Mouse (Mus musculus) kidney, postnatal 10 days (tissue): ENCODE measurements around the gene Irf6.

Experiments
- DNase-seq: peaks from one replicate; pipeline ENCODE4 v3.0.0; 2021; ENCODE audit warnings: mixed read lengths

Irf6 gene

DNA sequence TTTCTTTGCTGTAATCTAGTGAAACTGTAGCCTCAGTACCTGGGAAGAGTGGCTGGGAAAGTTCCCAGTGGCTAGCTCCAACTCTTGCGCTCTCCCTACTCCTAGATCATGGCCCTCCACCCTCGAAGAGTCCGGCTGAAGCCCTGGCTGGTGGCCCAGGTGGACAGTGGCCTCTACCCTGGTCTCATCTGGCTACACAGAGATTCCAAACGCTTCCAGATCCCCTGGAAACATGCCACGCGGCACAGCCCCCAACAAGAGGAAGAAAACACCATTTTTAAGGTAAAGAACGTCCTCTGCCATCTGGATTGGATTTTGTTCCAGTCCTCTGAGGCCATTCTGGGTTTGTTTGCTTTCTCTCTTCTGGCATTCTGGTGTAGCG is 4.2 kb downstream of the Irf6 start:
- DNase-seq, result no peak

DNA sequence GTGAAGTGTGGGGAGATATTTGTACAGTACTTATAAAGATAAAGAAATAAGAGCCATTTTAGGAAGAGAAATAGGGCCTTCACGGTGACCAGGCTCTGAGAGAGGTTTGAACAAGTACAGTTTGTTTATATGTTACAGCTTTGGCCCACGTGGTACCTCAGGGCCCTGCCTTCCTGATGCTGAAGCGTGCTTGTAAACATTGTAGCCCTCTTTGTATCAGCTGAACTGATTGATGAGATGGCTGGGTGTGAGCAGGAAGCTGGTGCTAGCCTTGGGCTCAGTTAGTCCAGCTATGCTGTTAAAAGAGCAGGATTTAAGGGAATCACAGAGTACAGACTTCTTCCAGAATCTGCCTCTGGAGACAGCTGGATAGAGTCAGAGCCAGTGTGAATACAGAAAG is 6.3 kb downstream of the Irf6 start:
- no peak for DNase-seq

DNA sequence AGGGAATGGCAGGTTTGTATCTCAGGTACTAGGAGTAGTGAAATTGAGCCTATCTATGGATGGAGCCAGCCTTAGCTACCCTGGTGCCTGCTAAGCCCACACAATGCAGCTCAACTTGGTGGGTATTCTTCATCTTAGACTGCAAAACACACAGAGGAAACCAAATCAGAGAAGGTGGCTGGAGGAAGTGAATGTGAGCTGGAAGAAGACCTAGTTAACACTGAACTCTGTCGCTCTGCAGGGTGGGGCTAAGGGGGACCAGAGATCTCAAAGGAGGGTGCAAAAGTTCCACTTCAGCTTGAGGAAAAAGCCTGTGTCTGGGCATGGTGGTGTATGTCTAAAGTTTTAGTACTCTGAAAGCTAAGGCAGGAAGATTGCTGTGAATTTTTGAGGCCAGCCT is 6.7 kb downstream of the Irf6 start:
- DNase-seq, result no peak

GRCm38 (mm10) chr1:193160317-193161032 is 7.6 kb downstream of the Irf6 start:
- DNase-seq, result peak; percentile 76

DNA sequence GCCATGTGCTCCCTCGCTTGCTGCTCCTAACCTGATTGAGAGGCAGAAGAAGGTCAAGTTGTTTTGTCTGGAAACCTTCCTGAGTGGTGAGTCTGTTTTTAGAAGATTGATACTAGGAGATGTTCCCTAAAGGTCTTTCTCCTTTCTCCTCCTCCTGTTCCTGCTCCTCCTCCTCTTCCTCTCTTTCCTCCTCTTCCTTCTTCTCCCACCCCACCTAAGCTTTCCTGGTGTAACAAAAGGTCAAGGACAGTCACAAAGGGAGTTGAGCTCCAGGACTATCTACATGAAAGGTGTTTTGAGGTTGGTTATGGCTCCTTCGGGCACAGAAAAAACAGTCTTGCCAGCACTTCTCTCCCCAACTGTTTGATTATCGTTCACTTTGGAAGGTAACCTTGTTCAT is 14.8 kb downstream of the Irf6 start, which contains the start of gene A130010J15Rik:
TSS of gene A130010J15Rik (plus strand) at position 301 of the 400 bp plus-strand sequence.
- no peak for DNase-seq

- DNase-seq, result no peak
Measured at GRCm38 (mm10) chr1:193169228-193169627, 16.3 kb downstream of the Irf6 start.

DNA sequence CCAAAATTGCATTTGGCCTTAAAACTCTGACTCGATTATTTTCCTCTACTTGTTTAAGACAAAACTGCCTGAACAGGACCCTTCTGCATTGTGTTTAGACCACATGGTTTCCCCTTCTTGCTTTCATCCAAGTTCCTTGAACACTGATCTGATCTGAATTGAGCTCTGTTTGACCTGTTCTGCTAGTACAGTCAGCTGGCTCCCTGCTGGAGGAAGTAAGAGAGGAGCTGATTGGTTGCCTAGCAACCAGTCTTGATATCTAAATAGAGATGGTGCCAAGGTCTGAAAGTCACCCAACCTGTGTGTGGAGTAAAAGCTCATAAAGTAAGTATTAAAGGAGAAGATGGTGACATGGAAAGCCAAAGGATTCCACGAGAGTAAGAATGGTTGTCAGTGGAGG is 16.9 kb downstream of the Irf6 start:
- no peak for DNase-seq

DNA sequence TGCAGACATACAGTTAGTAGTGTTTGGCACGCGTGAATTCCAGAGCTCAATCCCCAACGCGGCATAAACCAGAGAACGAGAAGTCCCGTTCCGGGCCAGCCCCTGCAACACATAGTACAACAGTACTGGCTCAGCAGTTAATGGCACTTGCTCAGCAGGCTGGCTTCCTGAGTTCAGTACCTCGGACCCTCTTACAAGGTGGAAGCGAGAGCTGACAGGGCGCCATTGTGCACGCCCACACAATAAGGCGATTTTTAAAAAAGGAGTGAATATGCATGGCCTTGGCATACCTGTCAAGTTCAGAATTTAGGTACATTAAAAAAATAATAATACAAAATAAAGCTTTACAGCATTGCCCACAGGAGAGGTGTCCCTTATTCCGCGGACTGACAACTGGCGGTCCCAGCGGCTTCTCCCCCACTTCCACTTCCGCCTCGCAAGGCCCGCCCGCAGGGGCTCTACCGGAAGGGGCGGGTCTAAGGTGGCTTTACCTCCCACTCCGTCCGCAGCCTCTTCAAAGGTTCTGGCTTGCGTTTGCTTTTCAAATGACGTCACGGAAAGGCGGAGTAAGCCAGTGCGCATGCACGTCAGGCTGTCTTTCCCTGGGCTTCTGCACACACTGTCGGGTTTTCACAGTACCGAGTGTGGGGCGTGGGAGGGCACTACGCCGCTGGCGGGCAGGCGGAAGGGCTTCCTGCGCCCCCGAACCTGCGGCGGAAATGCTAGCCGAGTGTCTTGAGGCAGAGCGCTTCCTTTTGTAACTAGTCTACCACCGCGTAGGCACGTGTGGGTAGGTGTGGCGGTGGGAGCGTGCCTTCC is 20.3 kb downstream of the Irf6 start:
- peak; percentile 97 for DNase-seq

GRCm38 (mm10) chr1:193173810-193174129 is 20.9 kb downstream of the Irf6 start:
- DNase-seq, result no peak

GRCm38 (mm10) chr1:193174143-193174733 is 21.3 kb downstream of the Irf6 start:
- no peak for DNase-seq

DNA sequence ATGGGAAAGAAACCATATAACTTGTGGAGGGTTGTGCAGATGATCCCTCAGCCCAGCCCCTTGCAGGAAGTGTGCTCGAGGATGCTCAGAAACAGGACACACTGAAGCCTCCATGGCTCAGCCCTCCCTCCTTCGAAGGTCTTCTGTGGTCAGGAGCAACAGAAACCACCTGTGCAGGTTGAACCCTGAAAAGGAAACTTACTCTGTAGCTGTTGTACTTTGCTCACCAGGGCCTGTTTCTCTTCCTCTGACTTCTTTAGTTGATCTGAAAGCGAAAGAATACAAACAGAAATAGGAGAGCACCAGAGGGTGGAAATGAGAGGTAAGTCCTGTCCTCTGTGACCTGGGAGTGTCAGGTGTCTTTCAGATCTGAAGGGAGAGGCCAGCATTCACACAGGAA is 28.2 kb downstream of the Irf6 start:
- DNase-seq, result no peak

DNA sequence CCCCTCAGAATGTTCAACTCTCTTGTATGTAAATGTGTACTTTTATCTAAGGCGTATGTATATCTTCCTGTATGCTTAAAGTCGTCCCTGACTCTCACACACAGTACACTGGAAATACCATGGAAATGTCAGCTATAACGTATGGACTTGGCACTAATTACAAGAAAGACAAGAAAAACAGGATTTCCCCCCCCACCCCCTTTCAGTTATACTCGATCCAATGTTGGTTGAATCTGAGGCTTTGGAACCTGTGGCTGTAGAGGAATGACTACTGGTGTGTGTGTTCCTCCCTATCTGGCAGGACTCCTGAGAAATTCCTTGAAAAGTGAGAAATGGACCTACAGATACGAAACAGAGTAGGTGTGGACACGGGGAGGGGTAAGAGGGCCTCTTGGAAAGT is 35.3 kb downstream of the Irf6 start:
- no peak for DNase-seq

DNA sequence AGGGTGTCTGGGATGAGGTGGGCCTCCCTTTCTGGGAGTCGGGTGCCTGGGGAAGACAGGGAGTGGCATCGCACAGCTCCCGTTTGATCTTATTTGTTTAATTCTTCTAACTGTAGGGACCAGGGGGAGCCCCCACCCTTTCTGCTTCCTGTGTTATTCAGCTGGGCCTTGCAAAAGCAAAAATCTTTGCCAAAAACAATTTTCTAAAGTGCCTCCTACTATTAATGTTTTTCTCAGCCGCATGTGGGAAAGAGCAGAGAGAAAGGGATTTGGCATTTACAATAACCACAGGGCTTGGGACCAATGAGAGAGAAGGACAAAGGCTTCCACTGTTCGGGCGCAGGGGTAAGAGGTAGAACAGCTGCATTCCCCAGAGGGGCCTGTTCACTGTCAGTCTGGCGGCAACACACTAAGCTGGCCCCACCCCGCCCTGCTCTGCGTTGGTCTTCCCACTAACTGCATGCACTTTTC is 36.3 kb downstream of the Irf6 start:
- peak; percentile 65 for DNase-seq

DNA sequence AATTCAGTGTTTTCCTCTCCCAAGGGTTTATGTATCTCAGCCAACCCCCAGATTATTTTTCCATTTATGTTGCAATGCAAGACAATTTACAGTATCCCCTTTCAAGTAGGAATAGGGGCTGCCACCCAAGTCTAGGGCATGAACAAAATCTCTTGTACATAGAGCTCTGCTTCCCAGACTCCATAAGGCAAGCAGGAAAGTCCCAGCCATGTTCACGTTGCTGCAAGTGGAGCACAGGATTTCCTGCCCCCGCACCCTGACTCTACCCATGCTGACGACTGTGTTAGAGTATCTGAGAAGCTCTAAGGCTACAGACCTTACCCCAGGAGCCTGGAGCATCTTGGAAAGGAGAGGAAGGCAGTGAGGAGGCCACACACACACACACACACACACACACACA is 36.9 kb downstream of the Irf6 start:
- no peak for DNase-seq

- no peak for DNase-seq
Measured at GRCm38 (mm10) chr1:193191675-193192283, 38.9 kb downstream of the Irf6 start.

GRCm38 (mm10) chr1:193194416-193195140 is 41.7 kb downstream of the Irf6 start:
- no peak for DNase-seq

DNA sequence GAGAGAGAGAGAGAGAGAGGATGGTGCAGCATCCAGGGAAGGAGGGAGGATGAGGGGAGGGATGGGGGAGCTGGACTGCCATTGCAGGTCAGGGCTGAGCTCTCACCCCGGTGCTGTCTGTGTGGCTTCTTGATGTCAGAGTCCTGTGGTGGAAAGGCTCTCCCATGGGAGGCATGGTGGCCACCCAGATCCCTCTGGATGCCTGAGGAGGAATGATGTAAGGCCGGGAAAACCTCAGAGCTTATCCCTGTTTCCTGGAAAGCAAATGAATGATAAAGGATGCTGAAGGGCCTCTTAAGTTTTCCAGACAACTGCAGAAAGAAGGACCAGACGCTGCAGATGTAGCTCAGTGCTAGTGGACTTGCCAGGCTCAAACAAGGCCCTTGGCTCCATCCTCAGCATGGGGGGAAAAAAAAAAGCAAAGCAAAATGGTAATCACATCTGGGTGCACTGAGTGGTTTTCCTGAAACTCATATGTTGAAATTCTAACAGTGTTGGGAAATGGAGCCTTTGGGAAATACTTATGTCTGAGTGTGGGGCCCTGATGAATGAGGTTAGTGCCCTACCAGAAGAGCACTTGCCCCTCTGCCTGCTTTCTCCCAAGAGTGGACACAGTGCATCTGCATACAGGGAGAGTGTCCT is 42.4 kb downstream of the Irf6 start:
- DNase-seq, result no peak

DNA sequence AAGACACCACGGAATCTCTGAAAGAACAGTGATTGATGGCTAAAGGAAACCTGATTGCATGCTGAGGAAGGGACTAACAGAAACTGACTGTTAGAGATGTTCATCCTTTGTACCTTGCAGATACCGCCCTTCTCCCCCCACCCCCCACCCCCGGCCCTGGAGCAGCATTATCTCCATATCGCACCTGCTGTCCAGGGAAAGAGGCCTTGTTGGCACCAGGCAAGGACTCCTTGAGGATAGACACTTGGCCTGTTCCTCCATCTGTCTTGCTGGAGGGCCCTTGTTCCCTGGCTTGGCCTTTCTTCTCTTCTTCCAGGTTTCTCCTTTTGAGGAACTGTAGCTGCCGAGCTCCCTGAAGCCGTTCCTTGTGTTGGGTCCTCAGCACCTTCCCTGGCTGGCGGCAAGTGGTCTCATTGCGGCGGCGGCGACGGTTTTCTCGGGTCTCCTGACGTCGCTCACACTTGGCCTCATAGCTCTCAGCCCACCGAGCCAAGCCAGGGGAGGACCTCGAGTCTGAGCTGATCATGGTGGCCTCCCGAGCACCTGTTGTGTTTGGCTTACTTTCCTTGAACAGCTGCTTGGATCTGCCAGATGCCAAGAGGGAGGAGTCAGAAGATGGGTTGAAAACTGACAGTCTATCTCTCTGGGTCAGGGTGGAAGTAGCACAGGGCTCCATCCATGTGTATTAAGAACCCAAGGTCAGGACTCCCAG is 44.7 kb downstream of the Irf6 start:
- DNase-seq, result no peak

DNA sequence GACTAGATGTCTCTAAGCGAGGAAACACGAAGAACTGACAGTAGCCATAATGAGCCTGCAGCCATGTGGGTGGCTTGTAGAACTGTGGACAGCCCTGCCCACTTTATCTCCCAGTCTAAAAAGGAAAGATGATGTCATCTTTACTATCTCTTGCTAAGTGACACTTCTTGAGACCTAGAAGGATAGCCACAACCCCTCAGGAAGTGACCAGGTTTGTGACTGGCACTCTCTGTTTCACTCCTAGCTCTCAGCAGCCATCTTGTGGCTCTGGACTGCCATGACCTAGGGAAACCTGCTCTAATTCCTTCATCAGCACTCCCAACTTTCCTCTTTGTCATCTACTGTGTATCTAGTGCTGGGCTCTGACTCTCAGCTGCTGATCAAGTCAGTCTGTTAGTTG is 45.4 kb downstream of the Irf6 start:
- DNase-seq, result no peak

- no peak for DNase-seq
Measured at GRCm38 (mm10) chr1:193200640-193201382, 47.9 kb downstream of the Irf6 start.

GRCm38 (mm10) chr1:193201383-193201778 is 48.5 kb downstream of the Irf6 start, which contains the start of gene Traf3ip3:
Gene Traf3ip3 (minus strand): TSS chr1:193201703.
- DNase-seq, result no peak
